Mouse (Mus musculus) embryonic fibroblast, embryonic 13.5 days (primary cell): Measurements from ENCODE around the gene Acsm5. TPM values are rescaled to one million over a fixed set of nuclear protein-coding genes. Genes with fewer than 3 reads are reported as not detected.

ENCODE experiments used
- H3K27ac ChIP-seq: 2 replicates; pipeline ENCODE4 v1.5.1; 2012; ENCODE audit warnings: low read length, control low read depth, inconsistent platforms; ENCODE audit not compliant: insufficient read depth
- H3K4me1 ChIP-seq: 2 replicates; pipeline ENCODE4 v1.6.1; 2011; ENCODE audit warnings: low read length; ENCODE audit not compliant: control insufficient read depth, insufficient read depth
- H3K4me3 ChIP-seq: 2 replicates; pipeline ENCODE4 v1.5.1; 2011; ENCODE audit warnings: mild to moderate bottlenecking, control low read depth, low read length; ENCODE audit not compliant: insufficient read depth
- CTCF ChIP-seq: IDR thresholded peaks from 2 replicates; pipeline ENCODE4 v1.5.1; 2011; ENCODE audit warnings: mild to moderate bottlenecking, control low read depth, low read length, moderate library complexity, borderline replicate concordance; ENCODE audit not compliant: insufficient read depth
- POLR2A ChIP-seq: IDR thresholded peaks from 2 replicates; pipeline ENCODE4 v1.6.1; 2011; ENCODE audit warnings: low read depth, mild to moderate bottlenecking, control low read depth, low read length, moderate library complexity
- polyA plus RNA-seq: library from polyadenylated mRNA; stranded (reverse); fragments of >200 nt; gene quantifications from 2 replicates; pipeline ENCODE4 v1.2.4, GENCODE M21; 2011; ENCODE audit warnings: low read depth; ENCODE audit not compliant: missing spikeins, insufficient read length

Gene Acsm5
- polyA plus RNA-seq = not detected in 2 replicates

DNA sequence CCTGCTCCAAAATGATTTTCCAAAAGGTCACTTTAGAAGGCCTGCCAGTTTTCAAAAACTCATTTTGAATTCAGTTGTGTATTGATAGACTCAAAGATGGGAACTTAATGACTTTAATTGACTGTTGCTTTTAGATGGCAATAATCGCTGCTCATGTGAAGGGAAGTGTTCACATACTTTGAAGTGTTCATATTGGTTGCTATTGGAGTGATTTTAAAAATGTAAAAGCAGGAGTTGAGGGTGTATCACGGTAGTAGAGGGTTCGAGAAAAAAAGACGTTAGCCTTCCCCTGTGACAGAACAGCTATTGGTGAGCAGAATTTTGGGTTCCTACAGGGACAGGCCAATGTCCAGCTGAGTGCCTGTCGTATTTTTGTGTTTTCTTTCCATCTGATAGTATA lies at the start of gene Acsm5:
Gene Acsm5, plus strand, starts transcription at position 301 of the 400 bp plus-strand sequence.
- no peak within 1 kb of the TSS for H3K4me3 ChIP-seq
- no peaks in the 10 kb centered on the region for H3K4me1 ChIP-seq
- H3K27ac ChIP-seq = no peak within 1 kb of the TSS
- no peak for TF ChIP-seq CTCF
- no peak for TF ChIP-seq POLR2A

DNA sequence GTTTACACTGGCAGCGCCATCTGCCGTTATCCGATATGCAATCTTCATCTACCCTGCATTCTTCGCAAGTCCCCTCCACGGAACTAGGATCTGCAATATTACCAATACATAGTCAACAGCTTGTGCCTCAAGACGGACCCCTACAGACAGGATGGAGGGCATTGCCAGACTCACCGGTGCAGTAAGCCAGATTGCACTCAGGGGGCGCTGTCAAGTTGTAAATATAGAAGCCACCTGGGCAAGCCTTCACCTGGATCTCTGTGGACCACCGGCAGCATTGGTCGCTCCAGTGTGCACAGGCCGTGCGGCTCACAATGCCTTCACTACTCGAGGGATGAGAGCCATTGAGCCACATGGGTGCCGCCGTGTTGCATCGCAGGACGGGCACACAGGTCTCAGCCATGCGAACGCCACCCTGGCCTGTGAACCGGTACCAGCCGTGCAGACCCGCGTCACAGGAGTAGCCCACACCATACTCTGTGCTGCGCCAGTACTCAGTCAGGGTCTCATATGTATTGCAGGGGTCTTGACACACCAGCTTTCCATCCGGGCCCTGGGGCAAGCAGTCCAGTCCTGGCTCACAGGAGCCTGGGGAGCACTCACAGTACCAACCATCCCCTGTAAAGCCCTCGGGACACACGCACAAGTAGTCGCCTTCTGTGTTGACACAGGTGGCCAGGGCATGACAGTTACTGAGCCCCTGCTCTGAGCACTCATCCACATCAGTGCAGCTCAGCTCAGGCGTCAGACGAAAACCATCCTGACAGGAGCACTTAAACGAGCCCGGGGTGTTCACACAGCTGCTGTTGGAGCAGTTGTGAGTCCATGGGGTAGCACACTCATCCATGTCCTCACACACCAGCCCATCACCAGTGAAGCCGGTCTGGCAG lies 42.5 kb upstream of the Acsm5 start:
- H3K4me3 ChIP-seq = no peak overlapping the region
- H3K4me1 ChIP-seq = no peaks in the 10 kb centered on the region
- H3K27ac ChIP-seq = no peak overlapping the region
- no peak for TF ChIP-seq POLR2A
- TF ChIP-seq CTCF = no peak

DNA sequence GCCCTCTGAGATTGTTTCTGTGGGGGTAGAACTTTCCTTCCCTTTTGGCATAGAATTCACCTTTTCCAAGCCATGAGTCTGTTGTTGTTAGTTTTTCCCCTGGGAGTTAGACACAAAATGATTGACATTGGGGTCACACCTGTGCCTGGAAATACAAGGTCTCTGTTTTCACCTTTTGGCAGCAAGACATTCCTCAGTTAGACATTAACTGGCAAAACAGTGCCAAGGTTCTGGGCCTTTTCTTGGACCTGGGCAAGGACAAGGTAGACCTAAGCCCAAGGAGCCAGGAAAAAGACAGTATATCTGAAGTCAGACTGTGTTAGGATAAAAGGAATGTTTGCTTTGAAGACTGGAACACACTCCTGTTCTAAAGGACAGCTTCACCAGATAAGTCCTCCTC lies 40.0 kb upstream of the Acsm5 start, which contains the start of gene Umod:
Gene Umod, minus strand, starts transcription at position 27 of the 400 bp plus-strand sequence.
- TF ChIP-seq CTCF (no peak), POLR2A (no peak)
- Histone ChIP-seq H3K27ac (no peak within 1 kb of the TSS), H3K4me3 (no peak within 1 kb of the TSS), H3K4me1 (no peaks in the 10 kb centered on the region)

DNA sequence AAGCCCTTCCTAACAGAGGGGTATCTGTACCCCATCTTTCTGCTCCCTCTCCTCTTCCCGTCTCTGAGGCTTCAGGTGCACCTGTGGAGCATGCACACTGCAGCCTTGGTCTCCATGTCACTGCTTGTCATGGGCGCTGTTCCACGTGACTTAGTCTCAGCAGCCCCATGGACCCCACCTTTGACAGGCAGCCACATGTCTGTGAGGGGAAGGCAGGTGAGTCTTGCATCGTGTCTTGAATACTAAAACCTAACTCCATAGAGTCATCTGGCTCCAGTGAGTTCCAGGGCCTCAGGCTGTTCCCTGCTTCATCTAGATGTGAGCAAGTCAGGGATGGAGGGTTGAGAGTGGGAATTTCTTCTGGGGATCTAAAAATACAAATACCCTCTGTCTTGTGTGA lies 35.1 kb upstream of the Acsm5 start:
- no peak for TF ChIP-seq CTCF
- TF ChIP-seq POLR2A = no peak
- H3K4me1 ChIP-seq = no peaks in the 10 kb centered on the region
- H3K4me3 ChIP-seq = no peak overlapping the region
- no peak overlapping the region for H3K27ac ChIP-seq

DNA sequence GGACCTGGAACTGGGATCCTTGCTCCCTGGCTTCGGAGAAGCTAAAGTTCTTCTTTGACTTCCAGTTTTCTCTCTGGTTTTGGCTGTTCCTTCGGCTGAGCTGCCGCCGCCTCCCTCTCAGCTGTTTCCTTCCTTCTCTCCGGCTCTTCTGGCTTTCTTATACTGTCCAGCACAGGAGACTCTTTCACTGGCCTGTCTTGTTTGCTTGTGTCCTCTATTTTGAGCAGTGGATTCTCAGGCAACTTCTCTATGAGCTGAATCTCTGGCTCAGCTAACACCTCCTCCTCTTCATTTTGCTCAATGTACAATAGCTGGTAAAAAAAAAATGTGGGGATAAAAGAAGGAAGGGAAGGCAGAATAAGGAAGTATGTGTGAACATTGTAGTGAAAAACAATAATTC lies 32.6 kb upstream of the Acsm5 start:
- H3K27ac ChIP-seq = no peak overlapping the region
- no peak for TF ChIP-seq CTCF
- TF ChIP-seq POLR2A = no peak
- H3K4me1 ChIP-seq = no peaks in the 10 kb centered on the region
- H3K4me3 ChIP-seq = no peak overlapping the region

DNA sequence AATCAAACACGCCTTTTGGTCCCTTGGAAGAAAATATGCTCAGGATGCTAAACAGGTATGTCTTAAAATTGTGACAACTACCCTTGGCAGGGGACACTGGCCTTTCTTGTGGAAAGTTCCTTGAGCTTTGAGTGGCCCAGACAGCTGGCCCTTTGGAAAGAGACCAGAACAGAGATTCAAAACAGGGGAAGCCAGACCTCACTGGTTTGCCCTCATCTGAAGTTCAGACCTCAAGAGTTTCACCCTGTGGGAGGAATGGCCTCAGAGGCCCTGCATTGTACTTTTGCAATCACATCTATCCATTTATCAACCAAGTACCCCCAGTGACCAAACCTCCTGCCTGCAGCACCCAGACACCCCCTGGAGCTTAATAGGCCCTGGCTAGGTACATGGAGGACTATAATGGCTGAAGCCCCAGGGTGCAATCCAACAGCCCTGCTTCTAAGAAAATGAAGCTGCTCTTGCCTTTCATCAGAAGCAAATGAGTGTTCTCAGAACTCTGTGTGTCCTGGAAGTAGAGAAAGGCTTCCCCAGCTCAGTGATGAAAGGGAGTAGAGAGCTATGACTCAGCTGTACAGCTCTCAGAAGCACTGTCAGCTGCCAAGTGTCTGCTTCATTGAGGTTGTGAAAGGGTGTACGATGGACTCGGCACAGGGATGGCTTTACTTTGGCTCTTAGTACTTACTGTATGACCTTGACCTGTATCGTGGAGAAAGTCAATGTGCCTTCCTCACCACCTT lies 29.1 kb upstream of the Acsm5 start:
- Histone ChIP-seq H3K4me3 (no peak overlapping the region), H3K4me1 (no peaks in the 10 kb centered on the region)
- no peak for TF ChIP-seq CTCF
- no peak for TF ChIP-seq POLR2A

DNA sequence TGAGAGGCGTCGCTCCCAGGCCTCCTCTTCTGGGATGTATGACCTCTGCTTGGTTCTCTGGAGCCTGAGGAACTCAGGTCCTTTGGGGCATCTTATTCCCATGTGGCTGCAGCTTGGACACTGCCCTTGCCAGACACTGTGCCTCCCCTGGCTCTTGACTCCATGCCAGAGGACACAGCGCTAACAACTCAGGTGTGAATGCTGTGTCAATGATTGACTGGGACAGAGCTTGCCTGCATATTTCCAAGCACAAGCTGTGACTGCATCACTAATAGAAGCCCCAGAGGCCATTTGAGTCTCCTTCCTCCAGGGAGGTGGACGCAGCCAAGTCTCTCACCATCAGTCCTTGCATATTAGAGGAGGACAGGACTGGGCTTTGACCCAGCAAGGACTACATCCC lies 8.1 kb upstream of the Acsm5 start:
- no peak for TF ChIP-seq POLR2A
- no peak for TF ChIP-seq CTCF
- Histone ChIP-seq H3K27ac (no peak overlapping the region), H3K4me1 (no peaks in the 10 kb centered on the region), H3K4me3 (no peak overlapping the region)

More for the DNA sequence above, 29.1 kb upstream of the Acsm5 start:
- no peak overlapping the region for H3K27ac ChIP-seq

DNA sequence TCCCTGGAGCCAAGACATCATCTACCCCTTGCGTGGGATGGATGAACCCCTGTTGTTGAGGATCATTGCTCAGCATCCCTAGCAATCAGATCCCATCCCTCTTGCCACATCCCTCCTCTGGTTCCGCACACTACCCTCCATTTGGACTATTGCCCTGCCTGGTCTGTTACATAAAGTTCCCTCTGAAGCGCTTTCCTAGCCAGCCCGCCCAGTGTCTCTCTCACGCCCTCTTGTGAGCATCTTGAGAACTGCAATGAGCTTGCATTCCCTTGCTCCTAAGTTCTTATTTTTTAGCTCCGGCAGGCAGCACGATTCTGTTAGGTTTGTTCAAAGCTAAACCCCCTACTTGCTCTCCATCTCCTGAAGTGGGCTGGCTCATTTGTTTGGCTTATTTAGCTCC lies 6.2 kb upstream of the Acsm5 start:
- Histone ChIP-seq H3K27ac (no peak overlapping the region), H3K4me3 (no peak overlapping the region), H3K4me1 (no peaks in the 10 kb centered on the region)
- TF ChIP-seq POLR2A = no peak
- TF ChIP-seq CTCF = no peak

DNA sequence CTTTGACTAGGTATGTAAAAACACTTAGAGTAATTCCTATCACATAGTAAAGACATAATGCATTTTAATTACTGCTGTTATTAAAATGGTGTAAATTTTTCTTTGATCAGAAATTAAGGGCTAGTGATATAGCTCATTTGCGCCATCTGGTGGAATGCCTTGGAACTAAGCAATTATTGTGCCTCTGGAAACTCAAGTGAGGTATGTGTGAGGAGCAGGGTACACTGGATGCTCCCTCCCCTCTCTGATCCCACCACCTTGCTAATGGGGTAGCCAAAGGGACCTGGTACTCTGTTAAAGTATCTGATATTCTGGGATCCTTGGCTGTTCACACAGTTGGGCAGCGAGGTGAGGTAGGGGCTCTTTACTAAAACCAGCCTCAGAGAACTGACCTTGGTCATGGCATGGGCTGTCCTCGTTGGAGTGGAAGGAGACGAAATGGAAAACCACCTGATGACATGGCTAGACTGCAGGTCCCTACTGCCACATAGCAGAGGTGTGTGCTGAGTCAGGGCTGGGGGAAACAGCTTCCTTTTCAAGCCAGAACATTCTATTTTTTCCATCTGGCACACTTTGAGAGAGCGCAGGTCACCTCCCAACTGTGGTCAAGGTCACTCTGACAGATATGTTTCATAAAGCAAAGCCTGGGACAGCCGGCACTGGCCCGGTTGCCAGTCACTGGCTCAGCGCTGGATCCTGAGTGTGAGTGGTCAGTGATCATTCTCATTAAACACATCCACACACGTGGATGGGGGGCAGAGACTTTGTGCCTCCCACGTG lies 3.6 kb upstream of the Acsm5 start:
- no peaks in the 10 kb centered on the region for H3K4me1 ChIP-seq
- TF ChIP-seq POLR2A (no peak), CTCF (no peak)
- H3K27ac ChIP-seq = no peak overlapping the region
- H3K4me3 ChIP-seq = no peak overlapping the region
